Mouse (Mus musculus): Measurements from ENCODE around the gene Itfg1. TPM values are rescaled to one million over a fixed set of nuclear protein-coding genes. Genes with fewer than 3 reads are reported as not detected.
A peak's percentile ranks its signal among the peaks of the same experiment; 100 is the strongest.

Itfg1 gene
- polyA plus RNA-seq (2015; fragmentation: Nextera tagmentation; extraction: Ambion mirVana) = 86.5 and 88.1 TPM in 2 replicates

- Histone ChIP-seq H3K36me3 (ENCODE audit: insufficient read depth, low read length) (no peaks in the 10 kb centered on the region), H3K27me3 (ENCODE audit: insufficient read depth, low read length) (no peaks in the 10 kb centered on the region), H3K4me1 (replicated peaks; ENCODE audit: insufficient read depth, low read length) (peaks cover 7% of the 10 kb centered on the region; the same call in 1 of the 2 replicates), H3K4me3 (replicated peaks; ENCODE audit: low read depth, low read length) (peak within 1 kb of the TSS; percentile 75), H3K27ac (peak within 1 kb of the TSS; percentile 94), H3K9me3 (replicated peaks; ENCODE audit: low read length) (no peaks in the 10 kb centered on the region), H3K4me2 (ENCODE audit: low read length) (peak within 1 kb of the TSS; percentile 61), H3K9ac (ENCODE audit: low read depth, low read length) (peak within 1 kb of the TSS; percentile 87)
- no peak for TF ChIP-seq CTCF (IDR thresholded peaks at IDR 0.05; ENCODE audit: low read depth)
- peak; percentile 96 for ATAC-seq (replicated peaks; ENCODE audit: low FRiP score, low read depth)
- DNase-seq (ENCODE audit: low spot score) = peak; percentile 91
- WGBS = under 1% methylated on average over 53 of the region's 54 CpGs
Observed at GRCm38 (mm10) chr8:85840657-85841488, at the start of gene Itfg1, which contains the start of gene Phkb. TSS of gene Itfg1 (minus strand) at chr8:85840921. TSS of gene Phkb (plus strand) at chr8:85840959.

GRCm38 (mm10) chr8:85884811-85885210 lies 44.1 kb upstream of the Itfg1 start:
- DNase-seq (ENCODE audit: low spot score) (no peak), ATAC-seq (replicated peaks; ENCODE audit: low FRiP score, low read depth) (no peak)
- H3K4me1 ChIP-seq (replicated peaks; ENCODE audit: insufficient read depth, low read length) = no peaks in the 10 kb centered on the region
- no peak overlapping the region for H3K4me2 ChIP-seq (ENCODE audit: low read length)
- no peak overlapping the region for H3K27ac ChIP-seq
- H3K27me3 ChIP-seq (ENCODE audit: insufficient read depth, low read length) = no peaks in the 10 kb centered on the region
- WGBS = 84% methylated on average over 3 of the region's 3 CpGs
- H3K9me3 ChIP-seq (replicated peaks; ENCODE audit: low read length) = no peaks in the 10 kb centered on the region
- no peak overlapping the region for H3K4me3 ChIP-seq (replicated peaks; ENCODE audit: low read depth, low read length)
- H3K36me3 ChIP-seq (ENCODE audit: insufficient read depth, low read length) = peaks cover 7% of the 10 kb centered on the region; the same call in 1 of the 2 replicates
- no peak overlapping the region for H3K9ac ChIP-seq (ENCODE audit: low read depth, low read length)
- no peak for TF ChIP-seq CTCF (IDR thresholded peaks at IDR 0.05; ENCODE audit: low read depth)

GRCm38 (mm10) chr8:85879624-85880023 lies 38.9 kb upstream of the Itfg1 start:
- no peak for TF ChIP-seq CTCF (IDR thresholded peaks at IDR 0.05; ENCODE audit: low read depth)
- no peak overlapping the region for H3K4me3 ChIP-seq (replicated peaks; ENCODE audit: low read depth, low read length)
- no peak overlapping the region for H3K27ac ChIP-seq
- DNase-seq (ENCODE audit: low spot score) = no peak
- H3K36me3 ChIP-seq (ENCODE audit: insufficient read depth, low read length) = peaks cover 7% of the 10 kb centered on the region; the same call in 1 of the 2 replicates
- no peak overlapping the region for H3K4me2 ChIP-seq (ENCODE audit: low read length)
- H3K9me3 ChIP-seq (replicated peaks; ENCODE audit: low read length) = no peaks in the 10 kb centered on the region
- no peak for ATAC-seq (replicated peaks; ENCODE audit: low FRiP score, low read depth)
- H3K27me3 ChIP-seq (ENCODE audit: insufficient read depth, low read length) = no peaks in the 10 kb centered on the region
- 89% methylated on average over 7 of the region's 7 CpGs for WGBS
- no peak overlapping the region for H3K9ac ChIP-seq (ENCODE audit: low read depth, low read length)
- no peaks in the 10 kb centered on the region for H3K4me1 ChIP-seq (replicated peaks; ENCODE audit: insufficient read depth, low read length)

GRCm38 (mm10) chr8:85877976-85878375 lies 37.3 kb upstream of the Itfg1 start:
- no peak overlapping the region for H3K9ac ChIP-seq (ENCODE audit: low read depth, low read length)
- TF ChIP-seq CTCF (IDR thresholded peaks at IDR 0.05; ENCODE audit: low read depth) = no peak
- no peaks in the 10 kb centered on the region for H3K4me1 ChIP-seq (replicated peaks; ENCODE audit: insufficient read depth, low read length)
- H3K9me3 ChIP-seq (replicated peaks; ENCODE audit: low read length) = no peaks in the 10 kb centered on the region
- no peaks in the 10 kb centered on the region for H3K27me3 ChIP-seq (ENCODE audit: insufficient read depth, low read length)
- peaks cover 7% of the 10 kb centered on the region; the same call in 1 of the 2 replicates for H3K36me3 ChIP-seq (ENCODE audit: insufficient read depth, low read length)
- H3K4me3 ChIP-seq (replicated peaks; ENCODE audit: low read depth, low read length) = no peak overlapping the region
- no peak overlapping the region for H3K4me2 ChIP-seq (ENCODE audit: low read length)
- H3K27ac ChIP-seq = no peak overlapping the region
- 93% methylated on average over 8 of the region's 8 CpGs for WGBS
- no peak for DNase-seq (ENCODE audit: low spot score)
- ATAC-seq (replicated peaks; ENCODE audit: low FRiP score, low read depth) = no peak

GRCm38 (mm10) chr8:85871660-85872059 lies 30.9 kb upstream of the Itfg1 start:
- H3K4me3 ChIP-seq (replicated peaks; ENCODE audit: low read depth, low read length) = no peak overlapping the region
- H3K4me1 ChIP-seq (replicated peaks; ENCODE audit: insufficient read depth, low read length) = no peaks in the 10 kb centered on the region
- ATAC-seq (replicated peaks; ENCODE audit: low FRiP score, low read depth) = no peak
- no peaks in the 10 kb centered on the region for H3K36me3 ChIP-seq (ENCODE audit: insufficient read depth, low read length)
- 51% methylated on average over 2 of the region's 2 CpGs for WGBS
- TF ChIP-seq CTCF (IDR thresholded peaks at IDR 0.05; ENCODE audit: low read depth) = no peak
- peak; percentile 86 for DNase-seq (ENCODE audit: low spot score)
- H3K27me3 ChIP-seq (ENCODE audit: insufficient read depth, low read length) = no peaks in the 10 kb centered on the region
- no peaks in the 10 kb centered on the region for H3K9me3 ChIP-seq (replicated peaks; ENCODE audit: low read length)
- H3K27ac ChIP-seq = 0 out of 2 replicates have a peak overlapping the region, but pooled peaks have one; percentile 19
- no peak overlapping the region for H3K9ac ChIP-seq (ENCODE audit: low read depth, low read length)
- H3K4me2 ChIP-seq (ENCODE audit: low read length) = no peak overlapping the region

- no peaks in the 10 kb centered on the region for H3K36me3 ChIP-seq (ENCODE audit: insufficient read depth, low read length)
- H3K27me3 ChIP-seq (ENCODE audit: insufficient read depth, low read length) = no peaks in the 10 kb centered on the region
- no peak overlapping the region for H3K4me3 ChIP-seq (replicated peaks; ENCODE audit: low read depth, low read length)
- no peak for DNase-seq (ENCODE audit: low spot score)
- ATAC-seq (replicated peaks; ENCODE audit: low FRiP score, low read depth) = no peak
- no peak for TF ChIP-seq CTCF (IDR thresholded peaks at IDR 0.05; ENCODE audit: low read depth)
- no peak overlapping the region for H3K4me2 ChIP-seq (ENCODE audit: low read length)
- H3K4me1 ChIP-seq (replicated peaks; ENCODE audit: insufficient read depth, low read length) = no peaks in the 10 kb centered on the region
- 44% methylated on average over 1 of the region's 1 CpGs for WGBS
- H3K27ac ChIP-seq = no peak overlapping the region
- H3K9ac ChIP-seq (ENCODE audit: low read depth, low read length) = no peak overlapping the region
- H3K9me3 ChIP-seq (replicated peaks; ENCODE audit: low read length) = no peaks in the 10 kb centered on the region
Observed at GRCm38 (mm10) chr8:85862381-85862780, 21.7 kb upstream of the Itfg1 start.

Measured in kidney, postnatal 0 days (tissue).